Comparison of ENCODE assay signal across 22 mouse cellular contexts in genomic region chr16:38290151-38290550, GRCm38 (mm10). TPM values are rescaled to one million over a fixed set of nuclear protein-coding genes. Genes with fewer than 3 reads are reported as not detected.
DNase-seq lines count a peak whose midpoint lies in the region; ATAC-seq lines count a peak whose summit lies in the region.
"Had no signal": no experiment of that assay in that cellular context is flagged by ENCODE, and none has a peak within 500 bp of the region (broad histone marks: within the 10 kb centered on the region; RNA-seq: fewer than 3 reads in every experiment).

No protein-coding gene starts in this region.

- H3K4me1 ChIP-seq in forebrain, embryonic 11.5 days (replicated peaks; ENCODE audit: control insufficient read depth, insufficient read depth, low read length) = no peaks in the 10 kb centered on the region
- no peaks in the 10 kb centered on the region for H3K4me1 ChIP-seq in forebrain, embryonic 12.5 days
- H3K4me1 ChIP-seq in midbrain, embryonic 10.5 days = peaks cover 18% of the 10 kb centered on the region
- no peaks in the 10 kb centered on the region for H3K4me1 ChIP-seq in midbrain, embryonic 16.5 days (ENCODE audit: control insufficient read depth, insufficient read depth, low read length)
- H3K4me1 ChIP-seq: hindbrain, embryonic 15.5 days had no signal

- 75% methylated on average over 2 of the region's 2 CpGs for WGBS in forebrain, embryonic 11.5 days
- 77% methylated on average over 2 of the region's 2 CpGs for WGBS in forebrain, embryonic 12.5 days
- 87% methylated on average over 2 of the region's 2 CpGs for WGBS in midbrain, embryonic 10.5 days
- WGBS in midbrain, embryonic 16.5 days = 55% methylated on average over 2 of the region's 2 CpGs

- H3K27ac ChIP-seq in forebrain, embryonic 11.5 days (ENCODE audit: low read depth, low read length) = no peak overlapping the region
- H3K27ac ChIP-seq in forebrain, embryonic 12.5 days = no peak overlapping the region
- no peak overlapping the region for H3K27ac ChIP-seq in midbrain, embryonic 10.5 days (replicated peaks)
- no peak overlapping the region for H3K27ac ChIP-seq in midbrain, embryonic 16.5 days (ENCODE audit: low read length)
- H3K27ac ChIP-seq: embryonic facial prominence, embryonic 10.5 days; hindbrain, embryonic 10.5 days; hindbrain, embryonic 15.5 days had no signal

- peak; percentile 22 for DNase-seq in forebrain, embryonic 11.5 days (ENCODE audit: low spot score)
- peak; percentile 25 for DNase-seq in 3T3-L1 (ENCODE audit: low read depth, low spot score)
- DNase-seq in adrenal gland, adult 2 months = peak; percentile 74
- DNase-seq in adrenal gland, postnatal 25 days = peak; percentile 38
- DNase-seq in midbrain, embryonic 10.5 days (ENCODE audit: low spot score) = no peak
- DNase-seq: cerebellum, adult 2 months; cerebellum, postnatal 10 days; gastrocnemius, postnatal 10 days; kidney, adult 11 months had no signal

- no peaks in the 10 kb centered on the region for H3K36me3 ChIP-seq in forebrain, embryonic 11.5 days (ENCODE audit: control insufficient read depth, insufficient read depth, low read length)
- H3K36me3 ChIP-seq in forebrain, embryonic 12.5 days (replicated peaks) = no peaks in the 10 kb centered on the region
- H3K36me3 ChIP-seq in midbrain, embryonic 10.5 days = no peaks in the 10 kb centered on the region
- H3K36me3 ChIP-seq in midbrain, embryonic 16.5 days (ENCODE audit: control insufficient read depth, insufficient read depth, low read length) = no peaks in the 10 kb centered on the region
- H3K36me3 ChIP-seq: embryonic facial prominence, embryonic 10.5 days; heart, embryonic 12.5 days; hindbrain, embryonic 10.5 days; hindbrain, embryonic 15.5 days had no signal

- H3K4me3 ChIP-seq in forebrain, embryonic 11.5 days (ENCODE audit: low read depth, low read length) = no peak overlapping the region
- no peak overlapping the region for H3K4me3 ChIP-seq in forebrain, embryonic 12.5 days (replicated peaks)
- no peak overlapping the region for H3K4me3 ChIP-seq in midbrain, embryonic 10.5 days
- no peak overlapping the region for H3K4me3 ChIP-seq in midbrain, embryonic 16.5 days (ENCODE audit: low read depth, low read length)
- H3K4me3 ChIP-seq: embryonic facial prominence, embryonic 10.5 days; heart, embryonic 12.5 days; hindbrain, embryonic 10.5 days; hindbrain, embryonic 15.5 days had no signal

- no peaks in the 10 kb centered on the region for H3K9me3 ChIP-seq in forebrain, embryonic 11.5 days (ENCODE audit: control insufficient read depth, low read length)
- no peaks in the 10 kb centered on the region for H3K9me3 ChIP-seq in forebrain, embryonic 12.5 days
- no peaks in the 10 kb centered on the region for H3K9me3 ChIP-seq in midbrain, embryonic 10.5 days (replicated peaks)
- no peaks in the 10 kb centered on the region for H3K9me3 ChIP-seq in midbrain, embryonic 16.5 days (replicated peaks; ENCODE audit: control insufficient read depth, low read length, poor library complexity, severe bottlenecking)
- H3K9me3 ChIP-seq: embryonic facial prominence, embryonic 10.5 days; heart, embryonic 12.5 days; hindbrain, embryonic 10.5 days; hindbrain, embryonic 15.5 days had no signal

- H3K4me2 ChIP-seq in forebrain, embryonic 11.5 days (ENCODE audit: low read depth, low read length, severe bottlenecking) = no peak overlapping the region
- no peak overlapping the region for H3K4me2 ChIP-seq in forebrain, embryonic 12.5 days
- no peak overlapping the region for H3K4me2 ChIP-seq in midbrain, embryonic 16.5 days (ENCODE audit: low read length)
- H3K4me2 ChIP-seq: heart, embryonic 12.5 days; hindbrain, embryonic 15.5 days had no signal

- no peaks in the 10 kb centered on the region for H3K27me3 ChIP-seq in forebrain, embryonic 11.5 days (ENCODE audit: control insufficient read depth, insufficient read depth, low read length)
- H3K27me3 ChIP-seq in forebrain, embryonic 12.5 days = no peaks in the 10 kb centered on the region
- no peaks in the 10 kb centered on the region for H3K27me3 ChIP-seq in midbrain, embryonic 10.5 days (ENCODE audit: low read depth, poor library complexity, severe bottlenecking)
- no peaks in the 10 kb centered on the region for H3K27me3 ChIP-seq in midbrain, embryonic 16.5 days (ENCODE audit: control insufficient read depth, insufficient read depth, low read depth, low read length)
- H3K27me3 ChIP-seq: CH12.LX; heart, embryonic 12.5 days; hindbrain, embryonic 15.5 days had no signal

- H3K9ac ChIP-seq in forebrain, embryonic 11.5 days (ENCODE audit: low read length) = no peak overlapping the region
- no peak overlapping the region for H3K9ac ChIP-seq in forebrain, embryonic 12.5 days
- H3K9ac ChIP-seq in midbrain, embryonic 16.5 days (ENCODE audit: low read depth, low read length) = no peak overlapping the region
- H3K9ac ChIP-seq: heart, embryonic 12.5 days; hindbrain, embryonic 15.5 days had no signal

- ATAC-seq in forebrain, embryonic 11.5 days (replicated peaks; ENCODE audit: low FRiP score) = no peak
- ATAC-seq in forebrain, embryonic 12.5 days (ENCODE audit: low FRiP score) = no peak
- no peak for ATAC-seq in midbrain, embryonic 16.5 days
- ATAC-seq: forebrain, embryonic 16.5 days had no signal

RNA-seq across cellular contexts. Expression of gene Nr1i2, which starts 4.5 kb away (rescaled TPM):
- not detected in 2 replicates for polyA plus RNA-seq in forebrain, embryonic 11.5 days (2014; fragmentation: Nextera tagmentation; extraction: Ambion mirVana)
- polyA plus RNA-seq in forebrain, embryonic 12.5 days (2016; fragmentation: Nextera tagmentation; extraction: Ambion mirVana) = not detected in 2 replicates
- under 1 TPM in 1 of 2 experiments, not detected in 1; 0.20 TPM for total RNA-seq in adrenal gland, adult 2 months (2021)
- not detected in 2 replicates for polyA plus RNA-seq in adrenal gland, adult 2 months (2012; rRNA removed)
- not detected in 2 replicates for total RNA-seq in adrenal gland, postnatal 25 days (2021)
- polyA plus RNA-seq in midbrain, embryonic 10.5 days (2016; fragmentation: Nextera tagmentation; extraction: Ambion mirVana) = not detected in 2 replicates
- polyA plus RNA-seq in midbrain, embryonic 16.5 days (2015; fragmentation: Nextera tagmentation; extraction: Ambion mirVana) = not detected in 2 replicates
- total RNA-seq: CH12.LX; gastrocnemius, postnatal 10 days; heart, adult 8-10 months; heart, postnatal 25 days had no signal
- polyA plus RNA-seq: cerebellum, adult 2 months; embryonic facial prominence, embryonic 10.5 days; embryonic facial prominence, embryonic 14.5 days; forebrain, embryonic 16.5 days; frontal cortex, adult 2 months; heart, embryonic 12.5 days; hindbrain, embryonic 10.5 days; hindbrain, embryonic 15.5 days had no signal

RNA-seq across cellular contexts. Expression of gene Maats1, which starts 51.8 kb away (rescaled TPM):
- 0.39 and 0.41 TPM in 2 replicates for polyA plus RNA-seq in forebrain, embryonic 11.5 days (2014; fragmentation: Nextera tagmentation; extraction: Ambion mirVana)
- polyA plus RNA-seq in forebrain, embryonic 12.5 days (2016; fragmentation: Nextera tagmentation; extraction: Ambion mirVana) = 0.56 and 0.60 TPM in 2 replicates
- under 1 TPM; 0.37 to 0.97 TPM for total RNA-seq in adrenal gland, adult 2 months (2021)
- polyA plus RNA-seq in adrenal gland, adult 2 months (2012; rRNA removed) = 0.04 TPM in 1 of 2 replicates, not detected in the other
- 0.36 and 0.48 TPM in 2 replicates for total RNA-seq in adrenal gland, postnatal 25 days (2021)
- 0.78 and 0.98 TPM in 2 replicates for polyA plus RNA-seq in midbrain, embryonic 10.5 days (2016; fragmentation: Nextera tagmentation; extraction: Ambion mirVana)
- polyA plus RNA-seq in midbrain, embryonic 16.5 days (2015; fragmentation: Nextera tagmentation; extraction: Ambion mirVana) = 1.3 and 2.0 TPM in 2 replicates
- total RNA-seq: heart, adult 8-10 months; heart, postnatal 25 days had no signal
- polyA plus RNA-seq: heart, embryonic 12.5 days had no signal

RNA-seq across cellular contexts. Expression of gene Cox17, which starts 56.6 kb away (rescaled TPM):
- polyA plus RNA-seq in forebrain, embryonic 11.5 days (2014; fragmentation: Nextera tagmentation; extraction: Ambion mirVana) = 118 and 119 TPM in 2 replicates
- 141 and 144 TPM in 2 replicates for polyA plus RNA-seq in forebrain, embryonic 12.5 days (2016; fragmentation: Nextera tagmentation; extraction: Ambion mirVana)
- 100 to 1,000 TPM; 223 to 312 TPM for total RNA-seq in adrenal gland, adult 2 months (2021)
- 34.7 and 43.0 TPM in 2 replicates for polyA plus RNA-seq in adrenal gland, adult 2 months (2012; rRNA removed)
- 271 and 273 TPM in 2 replicates for total RNA-seq in adrenal gland, postnatal 25 days (2021)
- polyA plus RNA-seq in midbrain, embryonic 10.5 days (2016; fragmentation: Nextera tagmentation; extraction: Ambion mirVana) = 129 and 140 TPM in 2 replicates
- polyA plus RNA-seq in midbrain, embryonic 16.5 days (2015; fragmentation: Nextera tagmentation; extraction: Ambion mirVana) = 66.0 and 68.5 TPM in 2 replicates

RNA-seq across cellular contexts. Expression of gene Gm21987, which starts 56.7 kb away (rescaled TPM):
- polyA plus RNA-seq in forebrain, embryonic 11.5 days (2014; fragmentation: Nextera tagmentation; extraction: Ambion mirVana) = not detected in 2 replicates
- not detected in 2 replicates for polyA plus RNA-seq in forebrain, embryonic 12.5 days (2016; fragmentation: Nextera tagmentation; extraction: Ambion mirVana)
- total RNA-seq in adrenal gland, adult 2 months (2021) = under 1 TPM in 1 of 2 experiments, not detected in 1; 0.93 TPM
- 4.4 TPM in 1 of 2 replicates, not detected in the other for polyA plus RNA-seq in adrenal gland, adult 2 months (2012; rRNA removed)
- not detected in 2 replicates for total RNA-seq in adrenal gland, postnatal 25 days (2021)
- polyA plus RNA-seq in midbrain, embryonic 10.5 days (2016; fragmentation: Nextera tagmentation; extraction: Ambion mirVana) = not detected in 2 replicates
- polyA plus RNA-seq in midbrain, embryonic 16.5 days (2015; fragmentation: Nextera tagmentation; extraction: Ambion mirVana) = not detected in 2 replicates
- total RNA-seq: gastrocnemius, postnatal 10 days; gastrocnemius, postnatal 4 days; heart, adult 8-10 months; heart, postnatal 25 days had no signal
- polyA plus RNA-seq: cerebellum, adult 2 months; embryonic facial prominence, embryonic 10.5 days; embryonic facial prominence, embryonic 14.5 days; forebrain, embryonic 16.5 days; frontal cortex, adult 2 months; hindbrain, embryonic 10.5 days; hindbrain, embryonic 15.5 days had no signal
